Mouse (Mus musculus): ENCODE results near the gene Gnaz.

The Gnaz gene

DNA sequence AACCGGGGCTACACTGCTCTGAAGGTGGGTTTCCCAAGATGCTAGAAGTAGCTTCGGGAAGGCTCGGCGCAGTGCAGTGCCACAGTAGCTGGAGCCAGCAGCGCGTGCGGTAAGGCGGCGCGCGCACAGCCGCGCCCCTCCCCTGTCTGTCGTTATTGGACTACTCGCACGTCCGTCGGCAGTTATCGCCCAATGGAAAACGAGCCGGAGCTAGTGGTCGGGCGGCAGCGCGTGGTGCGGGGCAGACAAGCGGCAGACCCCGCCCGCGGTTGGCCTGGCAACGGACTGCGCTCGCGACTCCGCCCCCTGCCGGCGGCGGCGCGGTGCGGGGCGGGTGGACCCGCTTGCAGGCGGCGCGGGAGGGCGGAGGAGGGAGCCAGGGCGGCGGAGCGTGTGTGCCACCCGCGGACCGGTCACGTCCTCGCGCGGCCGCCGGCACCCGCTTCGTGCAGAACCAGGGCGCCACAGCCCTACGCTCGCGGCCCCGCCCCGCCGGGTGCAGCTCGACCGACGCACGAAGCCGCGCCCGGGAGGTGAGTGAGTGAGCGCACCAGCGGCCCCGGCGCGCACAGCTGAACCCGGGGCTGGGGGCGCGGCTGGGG is at the start of gene Gnaz:
Gene Gnaz (plus strand): TSS at position 328 of the 602 bp plus-strand sequence.
- DNase-seq, result peak; percentile 98

DNA sequence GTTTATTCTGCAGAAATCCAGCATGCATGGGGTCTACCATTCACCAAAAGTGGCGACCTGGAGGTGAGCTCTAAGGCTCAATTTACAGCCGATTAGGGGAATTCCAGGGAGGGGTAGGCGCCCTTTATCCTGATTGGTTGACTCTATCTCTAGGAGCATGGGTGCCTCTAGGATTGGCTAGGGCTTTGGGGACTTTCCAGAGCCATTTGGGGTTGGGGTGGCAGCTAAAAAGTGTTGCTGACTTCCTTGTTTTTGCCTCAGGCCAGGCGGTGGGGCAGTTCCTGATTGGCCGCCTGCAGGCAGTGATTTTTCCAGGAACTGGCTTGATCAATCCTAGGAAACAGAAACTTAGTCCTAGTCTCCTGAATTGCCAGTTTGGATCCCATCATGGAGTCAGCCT is 47.7 kb upstream of the Gnaz start:
- no peak for DNase-seq

- peak; percentile 66 for DNase-seq
Observed at GRCm38 (mm10) chr10:74920853-74921567, 46.0 kb upstream of the Gnaz start.

GRCm38 (mm10) chr10:74921614-74922013 is 45.4 kb upstream of the Gnaz start:
- DNase-seq, result no peak

- DNase-seq, result peak; percentile 42
Observed at GRCm38 (mm10) chr10:74922763-74923162, 44.2 kb upstream of the Gnaz start.

DNA sequence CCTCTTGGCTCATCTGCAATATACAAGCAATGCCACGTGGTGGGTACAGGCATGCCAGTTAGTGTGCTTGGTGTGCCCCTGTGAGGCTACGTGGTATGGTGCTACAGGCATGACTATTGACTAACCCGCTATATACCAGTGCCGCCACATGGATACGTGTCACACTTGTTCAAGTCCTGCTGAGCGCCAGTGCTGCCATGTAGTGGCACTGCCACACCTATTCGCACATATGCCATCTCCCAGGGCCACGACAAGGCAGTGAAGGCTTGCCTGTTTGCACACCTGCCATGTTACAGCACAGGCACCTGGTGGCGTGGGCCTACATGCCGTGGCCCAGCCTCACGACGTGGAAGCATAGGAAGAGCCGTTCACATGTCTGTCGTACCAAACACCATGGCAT is 42.7 kb upstream of the Gnaz start:
- no peak for DNase-seq

- peak; percentile 51 for DNase-seq
Observed at GRCm38 (mm10) chr10:74925324-74925723, 41.7 kb upstream of the Gnaz start.

GRCm38 (mm10) chr10:74928276-74928675 is 38.7 kb upstream of the Gnaz start:
- no peak for DNase-seq

GRCm38 (mm10) chr10:74929578-74929977 is 37.4 kb upstream of the Gnaz start:
- DNase-seq, result no peak

DNA sequence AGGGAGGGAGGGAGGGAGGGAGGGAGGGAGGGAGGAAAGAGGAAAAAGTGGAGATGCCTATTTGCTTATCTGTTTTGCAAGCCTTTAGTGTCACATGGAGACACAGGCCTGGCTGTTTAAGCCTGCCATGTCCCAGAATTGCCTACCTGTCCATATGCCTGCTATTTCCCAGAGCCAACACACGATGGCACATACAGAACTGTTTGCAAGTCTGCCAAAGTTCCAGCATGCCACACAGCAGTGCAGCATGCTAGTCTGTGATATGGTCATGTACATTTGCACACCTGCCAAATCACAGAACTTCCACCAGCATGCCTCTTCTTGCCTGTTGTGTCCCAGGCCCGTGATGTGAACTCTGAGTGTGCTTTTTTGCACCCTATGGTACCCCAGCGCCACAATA is 36.4 kb upstream of the Gnaz start:
- DNase-seq, result no peak

- no peak for DNase-seq
Observed at GRCm38 (mm10) chr10:74931631-74932030, 35.3 kb upstream of the Gnaz start.

DNA sequence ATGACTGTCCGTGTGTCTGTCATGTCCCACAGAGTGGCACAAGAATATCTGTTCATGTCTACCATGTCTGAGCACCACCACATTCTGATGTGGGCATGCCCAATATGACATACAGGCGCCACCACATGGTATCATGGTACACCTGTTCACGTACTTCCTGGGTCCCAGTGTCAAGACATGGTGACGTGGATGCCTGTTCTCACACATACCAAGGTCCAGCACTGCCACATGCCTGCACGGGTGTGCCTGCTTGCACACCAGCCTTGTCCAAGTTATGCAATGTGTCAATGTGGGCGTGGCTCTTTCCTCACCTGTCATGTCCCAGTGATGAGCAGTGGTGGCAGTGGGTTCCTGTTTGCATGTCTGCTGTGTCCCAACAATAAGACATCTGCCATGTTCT is 34.5 kb upstream of the Gnaz start:
- DNase-seq, result no peak

- DNase-seq, result no peak
Observed at GRCm38 (mm10) chr10:74933548-74934190, 33.3 kb upstream of the Gnaz start.

DNA sequence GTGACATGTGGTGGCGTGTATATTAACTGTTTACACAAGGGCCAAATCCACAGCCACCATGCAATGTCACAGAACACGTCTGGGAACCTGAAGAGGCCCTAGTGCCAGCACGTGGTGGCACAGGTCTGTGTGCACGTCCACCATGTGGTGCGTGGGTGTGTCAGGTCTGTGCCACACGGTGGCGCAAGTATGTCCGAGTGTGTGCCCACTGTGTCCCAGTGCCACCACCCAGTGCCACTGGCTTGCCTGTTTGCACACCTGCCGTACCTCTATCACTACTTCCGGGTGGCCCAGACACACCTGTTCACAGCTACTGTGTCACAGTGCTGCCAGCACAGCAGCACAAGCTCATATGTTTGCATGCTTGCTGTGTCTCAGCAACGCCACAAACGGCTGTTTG is 32.5 kb upstream of the Gnaz start:
- DNase-seq, result no peak

- DNase-seq, result peak; percentile 22
Observed at GRCm38 (mm10) chr10:74935016-74935415, 32.0 kb upstream of the Gnaz start.

GRCm38 (mm10) chr10:74937003-74937790 is 29.8 kb upstream of the Gnaz start:
- DNase-seq, result peak; percentile 27

DNA sequence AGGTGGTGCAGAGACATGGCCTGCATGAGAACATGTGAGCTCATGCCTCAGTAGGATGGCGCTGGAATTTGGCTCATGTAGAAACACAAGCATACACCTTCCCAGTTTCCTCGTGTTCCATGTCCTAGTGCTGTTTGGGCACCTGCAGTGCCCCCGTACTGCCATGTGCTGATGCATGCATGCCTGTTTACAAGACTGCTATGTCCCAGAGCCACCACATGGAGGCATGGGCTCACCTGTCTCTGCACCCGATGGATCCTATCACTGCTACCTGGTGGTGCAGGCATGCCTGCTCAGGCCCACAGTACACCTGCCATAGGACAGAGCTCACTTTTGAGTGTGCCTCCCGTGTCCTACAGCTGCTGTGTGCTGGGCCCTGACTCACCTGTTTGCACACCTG is 28.6 kb upstream of the Gnaz start:
- DNase-seq, result no peak

- no peak for DNase-seq
Observed at GRCm38 (mm10) chr10:74939300-74939699, 27.7 kb upstream of the Gnaz start.

DNA sequence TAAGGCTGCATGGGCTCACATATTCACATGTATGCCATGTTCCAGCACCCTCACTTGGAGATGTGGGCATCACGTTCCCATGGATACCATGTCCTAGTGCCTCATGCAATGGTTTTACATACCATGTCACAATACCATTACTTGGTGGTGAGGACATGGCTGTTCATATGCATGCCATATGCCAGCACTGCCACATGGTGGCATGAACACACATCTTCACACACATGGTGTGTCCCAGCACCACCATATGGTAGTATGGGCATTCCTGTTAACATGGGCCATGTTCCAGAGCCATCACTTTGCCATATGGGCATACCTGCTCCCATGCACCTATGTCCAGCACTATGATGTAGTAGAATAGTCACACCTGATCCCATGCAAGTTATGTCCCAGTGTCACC is 26.2 kb upstream of the Gnaz start:
- no peak for DNase-seq

- DNase-seq, result no peak
Observed at GRCm38 (mm10) chr10:74952830-74953443, 14.0 kb upstream of the Gnaz start.

GRCm38 (mm10) chr10:74964380-74964779 is 2.6 kb upstream of the Gnaz start:
- no peak for DNase-seq

GRCm38 (mm10) chr10:74967651-74968267 is 782 bp downstream of the Gnaz start:
- no peak for DNase-seq

DNA sequence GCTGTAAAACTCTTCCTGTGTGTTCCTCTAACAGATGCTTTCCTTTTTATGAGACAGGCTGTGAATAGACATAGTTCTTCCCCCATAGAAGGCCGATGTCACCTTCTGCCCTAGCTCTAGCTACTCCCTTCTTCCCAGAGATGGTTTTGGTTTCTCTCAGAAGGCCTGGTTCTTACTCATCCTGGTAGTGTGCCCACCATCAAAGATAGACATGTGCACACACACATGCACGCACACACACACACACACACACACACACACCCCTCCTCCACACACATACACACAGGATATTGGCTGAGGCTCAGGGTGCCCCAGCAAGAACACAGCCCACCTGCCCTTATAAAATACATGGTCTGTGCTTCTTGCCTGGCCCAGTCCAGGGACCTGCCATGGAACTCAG is 2.3 kb downstream of the Gnaz start:
- DNase-seq, result no peak

Measured in kidney, postnatal 14 days (tissue).